Mouse (Mus musculus) mesoderm, embryonic 11.5 days (tissue): ENCODE measurements around the gene Galnt3.
A peak's percentile ranks its signal among the peaks of the same experiment; 100 is the strongest.

Experiments
- DNase-seq: peaks from one replicate; pipeline ENCODE4 v3.0.0-alpha.2; 2012; ENCODE audit warnings: low read depth, low spot score

The Galnt3 gene

DNA sequence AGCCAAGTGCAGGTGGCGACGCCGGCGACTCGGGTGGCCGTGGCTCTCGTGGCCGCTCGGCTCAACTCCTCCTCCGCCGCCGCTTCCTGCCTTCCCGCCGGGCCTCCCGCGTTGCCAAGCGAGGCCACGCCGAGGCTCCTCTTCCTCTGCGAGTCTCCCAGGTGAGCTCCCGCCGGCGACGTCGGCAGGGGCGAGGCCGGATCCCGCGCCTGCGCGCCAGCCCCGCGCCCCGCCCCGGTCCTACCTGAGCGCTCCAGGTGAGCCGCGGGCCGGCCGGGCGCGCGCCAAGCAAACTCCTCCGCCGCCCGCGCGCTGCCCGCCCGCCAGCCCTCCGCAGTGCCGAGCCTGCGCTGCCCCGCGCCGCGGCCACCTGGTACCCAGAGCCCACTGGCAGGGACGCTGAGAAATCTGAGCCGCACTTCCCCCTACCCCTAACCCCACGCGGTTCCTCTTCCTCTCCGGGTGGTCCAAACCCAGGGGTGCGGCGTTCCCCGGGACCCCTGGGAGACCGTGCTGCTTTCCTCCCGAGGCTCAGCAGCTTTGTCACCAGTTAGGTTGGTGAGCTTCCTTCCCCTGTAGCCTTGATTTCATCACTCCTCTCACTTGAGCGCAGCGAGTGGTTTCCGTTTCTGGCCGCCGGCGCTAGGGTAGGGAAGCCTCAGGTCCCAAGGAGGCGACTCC lies at the start of gene Galnt3:
Gene Galnt3 (minus strand): TSS at position 404 of the 681 bp plus-strand sequence.
- peak; percentile 29 for DNase-seq

DNA sequence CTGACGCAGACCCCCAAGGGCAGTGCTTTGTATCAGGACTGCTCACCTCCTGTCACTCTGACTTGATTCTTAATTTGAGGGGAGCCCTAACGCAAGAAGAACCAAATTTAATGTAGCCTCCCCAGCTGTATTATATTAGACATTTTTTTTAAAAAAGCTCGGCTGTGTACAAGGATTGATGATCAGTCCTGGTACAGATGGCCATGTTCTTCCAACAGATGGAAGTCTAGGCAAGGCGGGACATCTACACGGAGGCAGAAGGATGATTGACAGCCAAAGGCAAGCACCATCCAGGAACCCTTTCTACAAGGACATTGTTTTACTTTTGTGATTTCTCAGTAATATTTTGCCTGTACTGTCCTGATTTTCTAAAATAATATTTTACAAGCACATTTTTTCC lies 48.3 kb upstream of the Galnt3 start:
- DNase-seq: no peak

DNA sequence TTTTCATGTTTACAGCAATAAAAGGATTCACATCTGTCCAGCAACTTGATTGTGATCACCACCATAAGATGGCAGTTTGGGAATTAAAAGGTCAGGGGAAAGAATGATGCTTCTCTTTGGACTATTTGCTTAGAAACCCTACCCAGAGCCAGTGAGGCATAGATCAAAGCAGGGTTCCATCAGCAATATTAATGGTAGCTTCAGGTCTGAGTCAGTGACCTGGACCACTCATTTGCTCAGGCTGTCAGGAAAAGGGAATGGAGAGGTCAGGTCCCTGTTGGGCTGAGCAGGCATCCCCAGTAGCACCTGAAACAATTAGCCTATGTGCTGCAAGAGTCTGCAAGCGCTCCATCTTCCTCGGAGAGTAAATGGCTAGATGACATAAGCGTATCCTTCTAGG lies 46.8 kb upstream of the Galnt3 start:
- DNase-seq: peak; percentile 48

DNA sequence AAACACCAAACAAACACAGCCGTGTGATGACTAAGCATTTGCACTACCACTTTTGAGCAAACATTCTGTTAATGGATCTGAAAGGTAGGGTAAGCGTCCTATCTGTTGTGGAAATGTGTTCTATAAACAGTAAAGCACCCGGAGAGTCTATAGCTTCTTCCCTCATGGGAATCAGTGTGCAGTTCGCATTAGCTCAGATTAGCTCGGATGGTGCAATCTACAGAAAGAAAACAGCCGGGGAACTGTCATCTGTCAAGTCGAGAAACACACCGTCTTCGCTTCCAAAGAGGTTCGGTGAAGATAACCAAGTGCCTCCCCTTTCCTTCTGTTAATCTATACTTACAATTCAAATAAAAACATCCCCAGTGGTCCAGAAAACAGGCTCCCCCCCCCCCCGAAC lies 45.9 kb upstream of the Galnt3 start:
- DNase-seq: no peak

DNA sequence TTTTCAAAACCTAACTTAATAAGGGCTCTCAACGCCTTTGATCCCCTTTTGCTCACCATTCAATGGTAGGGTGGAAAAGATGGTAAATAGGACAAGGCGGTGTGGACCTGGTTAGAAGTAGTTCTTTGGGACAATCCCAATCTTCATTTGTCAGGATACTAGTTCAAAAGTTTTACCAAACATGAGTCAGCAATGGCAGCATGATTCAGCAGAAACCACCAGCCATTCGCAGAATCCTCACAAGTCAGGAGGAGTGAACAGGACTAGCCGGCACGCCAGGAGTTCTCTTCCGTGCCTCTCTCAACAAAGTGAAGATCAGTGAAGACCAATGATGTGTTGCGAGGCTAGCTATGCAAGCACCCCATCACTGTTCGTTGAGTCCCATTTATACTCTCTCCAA lies 40.2 kb upstream of the Galnt3 start:
- no peak for DNase-seq

DNA sequence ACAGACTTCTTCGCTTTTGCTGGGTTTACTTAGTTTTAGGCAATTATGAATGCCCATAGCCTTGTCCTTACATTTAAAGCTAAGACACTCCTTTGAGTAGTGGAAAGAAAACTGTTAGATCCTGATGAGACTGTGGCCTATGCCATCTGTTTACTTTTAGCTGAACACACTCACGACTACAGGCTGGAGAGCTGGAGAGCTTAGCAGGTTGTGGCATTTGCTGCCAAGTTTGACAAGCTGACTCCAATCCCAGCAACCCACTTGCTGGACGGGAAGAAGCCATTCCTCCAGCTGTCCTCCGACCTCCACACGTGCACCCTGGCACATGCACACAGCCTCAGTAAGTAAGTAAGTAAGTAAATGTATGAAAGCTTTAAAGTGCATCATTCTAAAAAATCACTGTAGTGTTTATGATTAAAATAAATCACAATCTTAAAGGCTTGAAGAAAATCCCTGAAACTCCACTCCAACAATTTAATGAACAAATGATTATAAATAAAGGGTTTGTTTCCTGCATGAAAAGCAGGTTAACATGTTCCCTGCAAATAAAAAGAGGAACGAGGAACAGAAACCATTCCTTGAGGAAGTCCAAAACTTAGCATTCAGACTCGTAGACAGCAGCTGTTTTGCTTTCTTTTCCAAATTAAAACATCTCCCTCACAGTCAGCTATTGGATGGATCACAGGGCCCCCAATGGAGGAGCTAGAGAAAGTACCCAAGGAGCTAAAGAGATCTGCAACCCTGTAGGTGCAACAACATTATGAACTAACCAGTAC lies 33.5 kb upstream of the Galnt3 start:
- DNase-seq: no peak

DNA sequence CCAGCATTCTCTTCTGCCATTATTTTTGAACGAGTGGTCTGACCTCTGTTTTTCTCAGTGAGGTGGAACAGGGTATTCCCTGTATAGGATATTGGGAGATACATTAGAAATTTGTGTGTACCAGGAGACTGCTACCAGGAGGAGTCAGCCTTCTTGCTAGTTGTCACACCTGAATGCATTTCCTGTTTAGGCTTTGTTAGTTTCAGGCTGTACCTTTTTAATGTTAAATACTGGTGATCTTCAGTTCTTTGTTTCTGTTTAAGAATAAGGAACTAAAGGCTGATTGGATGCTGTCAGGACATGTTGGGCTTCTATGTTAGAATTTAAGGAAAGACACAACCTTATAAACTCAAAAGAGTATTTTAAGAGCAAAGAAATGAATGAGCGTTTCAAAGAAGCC lies 26.6 kb upstream of the Galnt3 start:
- DNase-seq: no peak

DNA sequence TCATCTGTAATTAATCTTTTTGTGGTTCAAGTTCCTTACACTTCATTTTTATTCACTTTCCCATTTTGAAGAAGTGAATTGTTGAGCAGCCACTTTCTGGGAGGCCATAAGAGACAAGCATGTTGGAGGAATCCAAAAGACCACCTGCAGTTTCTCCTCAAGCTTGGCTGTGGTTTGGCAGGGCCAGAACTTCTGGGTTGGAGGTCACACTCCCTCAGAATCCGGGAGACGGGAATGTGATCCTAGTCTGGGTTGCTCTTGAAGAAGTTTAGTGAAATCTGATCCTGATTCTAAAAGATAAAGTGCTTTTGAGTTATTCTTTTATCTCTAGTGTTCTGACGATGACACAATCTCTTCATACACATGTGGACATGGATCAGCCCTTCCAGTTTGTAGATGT lies 25.7 kb upstream of the Galnt3 start:
- DNase-seq: no peak

DNA sequence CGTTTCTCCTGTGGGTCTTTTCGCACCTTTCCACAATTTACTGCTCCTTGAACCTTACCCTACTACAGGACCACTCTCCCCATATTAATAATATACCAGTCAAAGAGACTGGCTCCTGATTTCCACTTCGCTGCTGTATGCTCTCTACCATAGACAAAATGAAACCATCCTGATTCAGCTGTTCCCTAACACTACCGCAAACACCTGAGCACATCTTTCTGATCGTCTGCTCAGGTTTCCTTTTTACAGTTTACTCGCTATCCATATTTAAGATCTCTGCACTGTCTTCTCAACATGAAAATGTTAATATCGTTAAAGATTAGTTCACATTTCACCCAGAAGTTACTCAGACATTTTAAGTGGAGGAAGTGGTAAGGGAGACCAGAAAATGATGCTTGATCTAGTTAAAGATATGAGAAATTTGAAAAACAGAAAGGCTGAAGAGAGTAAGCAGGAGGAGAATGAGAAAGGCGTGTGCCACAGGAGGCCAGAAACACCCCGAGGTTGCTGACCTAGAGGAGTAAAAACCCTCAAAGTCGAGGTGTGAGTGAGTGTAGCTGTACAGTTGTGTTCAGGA lies 23.9 kb upstream of the Galnt3 start:
- DNase-seq: no peak

DNA sequence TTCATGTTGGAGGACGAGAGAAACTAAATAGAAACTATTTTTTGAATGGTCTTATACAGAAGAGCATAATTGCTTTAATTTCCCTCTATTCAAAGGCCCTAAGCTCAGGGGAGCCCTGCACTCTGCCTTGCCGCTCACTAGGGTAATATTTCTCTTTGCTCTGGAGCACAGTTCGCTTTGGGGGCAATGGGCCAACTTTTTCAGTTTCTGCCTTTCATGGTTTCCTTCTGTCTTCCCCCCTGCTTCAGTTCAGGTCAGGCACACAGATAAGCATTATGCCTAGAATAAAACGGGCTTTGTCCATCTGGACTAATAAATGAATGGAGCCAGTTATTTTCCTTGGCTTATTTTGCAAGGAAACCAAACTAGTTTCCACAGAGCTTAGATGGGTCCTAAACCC lies 21.7 kb upstream of the Galnt3 start:
- no peak for DNase-seq

DNA sequence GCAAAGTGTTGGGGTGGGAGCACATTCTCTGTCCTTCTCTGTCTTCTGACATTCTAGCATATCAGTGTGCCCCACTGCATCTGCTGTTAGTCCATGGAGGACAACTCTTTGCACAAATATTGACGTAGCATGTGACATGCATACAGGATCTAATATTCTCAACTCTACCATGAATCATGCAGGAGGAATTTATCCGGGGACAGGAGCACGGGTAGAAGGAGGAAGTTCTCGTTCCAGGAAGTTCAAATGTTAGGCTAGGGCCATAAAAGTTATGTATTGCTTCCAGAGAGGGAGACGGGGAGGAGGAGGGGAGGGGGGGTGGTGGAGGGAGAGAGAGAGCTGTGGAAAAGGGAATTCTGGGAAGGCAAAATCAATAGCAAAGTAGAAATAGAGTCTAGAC lies 20.0 kb upstream of the Galnt3 start:
- peak; percentile 61 for DNase-seq

DNA sequence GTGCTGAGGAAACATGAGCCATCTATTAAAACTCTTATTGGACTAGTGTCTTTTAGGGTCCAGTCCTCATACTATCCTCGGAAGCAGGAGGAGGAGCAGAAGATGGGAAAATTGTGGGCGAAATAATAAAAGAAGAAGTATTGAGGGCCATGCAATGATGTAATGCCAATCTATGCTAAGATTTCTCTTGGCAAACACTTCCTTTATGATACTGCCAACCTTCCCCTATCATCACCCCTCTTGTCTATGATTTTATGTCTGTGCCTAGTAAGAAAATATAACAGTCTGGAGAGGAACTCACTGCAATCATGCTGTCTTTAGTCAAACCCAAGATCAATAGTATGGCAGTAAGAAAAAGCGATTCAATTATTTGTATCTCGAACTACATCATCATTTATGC lies 18.5 kb upstream of the Galnt3 start:
- no peak for DNase-seq

DNA sequence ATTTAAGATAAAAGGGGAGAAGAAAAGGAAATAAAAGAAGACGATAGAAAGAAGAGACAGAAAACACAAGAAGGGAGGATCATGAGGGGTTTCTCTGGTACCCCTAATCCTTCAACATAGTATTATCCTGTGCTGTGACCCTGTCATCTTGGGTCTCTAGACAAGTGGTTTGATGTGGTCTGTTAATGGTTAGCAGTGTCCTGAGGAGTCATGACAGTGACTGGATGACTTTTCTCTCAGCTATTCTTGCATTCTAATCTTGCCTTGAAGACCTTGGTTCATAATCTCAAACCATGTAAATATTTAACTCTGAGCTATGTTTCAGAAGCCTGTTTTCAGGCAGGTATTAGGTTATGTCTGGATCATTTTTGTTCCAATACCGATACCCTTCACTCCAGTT lies 17.9 kb upstream of the Galnt3 start:
- DNase-seq: no peak

DNA sequence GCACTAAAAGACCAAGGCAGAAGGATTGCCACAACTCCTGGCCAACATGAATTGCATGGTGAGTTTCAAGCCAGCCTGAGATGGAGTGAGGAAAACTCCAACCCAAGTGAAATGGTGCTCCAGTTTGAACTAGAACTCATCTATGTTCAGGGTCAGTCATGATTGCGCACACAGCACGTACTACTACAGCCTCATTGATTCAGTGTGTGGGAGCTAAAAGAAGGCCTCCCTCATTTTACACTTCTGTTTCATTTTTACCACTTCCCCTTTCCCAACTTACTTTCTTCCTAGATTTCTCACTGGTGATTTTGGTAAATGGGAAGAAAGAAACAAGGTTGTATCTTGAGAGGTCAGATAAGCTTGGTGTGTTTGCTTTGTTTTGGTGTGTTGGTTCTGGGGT lies 17.5 kb upstream of the Galnt3 start:
- no peak for DNase-seq

DNA sequence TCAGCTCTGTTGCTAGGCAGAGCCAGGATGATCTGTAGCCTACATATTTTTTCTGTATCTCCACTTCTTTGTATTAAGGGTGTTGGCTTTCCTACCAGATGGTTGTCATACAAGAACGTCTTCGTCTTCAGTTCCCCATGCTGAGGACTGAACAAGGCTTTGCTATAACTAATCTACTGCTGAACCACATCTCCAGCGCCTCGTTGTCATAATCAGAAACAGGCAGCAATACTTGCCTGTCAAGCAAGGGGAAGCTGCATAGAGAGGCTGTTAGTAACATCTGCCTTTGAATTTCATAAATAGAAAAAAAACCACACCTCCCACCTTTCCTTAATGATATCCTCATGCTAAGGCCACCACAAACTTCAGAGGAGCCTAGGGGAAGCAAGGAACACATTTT lies 15.5 kb upstream of the Galnt3 start:
- DNase-seq: peak; percentile 42

DNA sequence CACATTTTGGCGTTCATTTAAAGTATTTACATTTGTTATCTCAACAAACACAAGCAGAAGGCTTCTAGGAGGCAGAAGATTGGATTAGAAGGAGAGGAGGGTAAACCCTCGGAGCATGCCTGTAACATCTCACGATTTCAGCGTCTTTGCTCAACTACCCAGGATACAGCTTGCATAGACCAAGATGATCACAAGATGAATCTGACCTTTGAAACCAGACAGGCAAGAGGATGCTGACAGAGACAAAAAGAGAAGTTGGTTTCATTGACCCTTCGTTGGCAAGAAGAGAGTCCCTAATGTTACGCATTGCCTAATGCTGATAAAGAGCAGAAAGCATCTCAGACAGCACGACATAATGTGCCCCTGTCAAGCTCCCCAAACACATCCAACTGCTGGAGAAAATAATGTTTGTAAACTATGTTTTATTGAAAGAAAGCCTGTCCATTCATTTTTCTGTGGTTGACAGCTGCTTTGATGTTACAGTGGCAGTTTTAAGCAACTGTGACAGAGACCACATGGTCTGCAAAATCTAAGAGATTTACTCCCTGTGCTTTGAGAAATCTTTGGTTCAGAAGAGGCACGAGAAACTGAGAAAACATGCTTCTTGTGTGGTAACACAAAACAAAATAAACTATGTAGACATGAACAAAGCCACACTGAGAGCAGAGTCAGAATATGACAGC lies 7.2 kb upstream of the Galnt3 start:
- DNase-seq: no peak

DNA sequence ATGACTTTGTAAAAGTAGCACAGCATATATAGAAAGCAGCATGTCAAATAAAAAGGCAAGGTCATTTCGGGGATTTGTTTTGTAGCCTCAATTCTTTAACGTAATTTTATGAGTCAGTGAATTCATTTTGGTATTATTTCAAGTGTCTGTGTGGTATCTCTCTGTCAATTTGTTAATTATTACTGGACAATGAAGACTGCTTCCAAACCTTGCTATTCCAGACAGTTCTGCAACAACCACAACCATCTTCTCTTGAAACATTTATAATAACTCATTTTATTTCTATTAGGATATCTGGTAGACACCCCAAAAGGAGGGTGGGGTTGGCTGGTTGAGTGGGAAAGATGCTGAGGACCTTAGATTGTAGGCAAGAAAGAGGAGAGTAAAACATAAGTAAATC lies 4.1 kb upstream of the Galnt3 start:
- no peak for DNase-seq

DNA sequence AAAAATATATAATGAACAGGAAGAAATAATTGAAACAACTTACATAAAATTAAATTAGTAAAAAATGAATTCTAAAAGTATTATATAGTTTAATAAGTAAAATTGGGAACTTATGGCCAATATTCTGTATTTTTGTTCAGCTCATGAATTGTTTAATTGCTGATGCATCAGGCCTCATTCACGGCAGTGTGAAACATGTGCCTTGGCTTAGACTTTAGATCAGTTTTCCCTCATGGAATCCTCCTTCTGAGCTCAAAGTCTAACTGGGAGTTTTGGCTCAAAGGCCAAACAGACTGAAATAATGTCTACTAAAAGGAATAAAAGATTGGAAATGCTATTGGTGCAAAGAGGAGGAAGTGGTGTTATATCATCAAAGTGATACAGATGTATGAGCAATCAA lies 2.7 kb upstream of the Galnt3 start:
- no peak for DNase-seq

DNA sequence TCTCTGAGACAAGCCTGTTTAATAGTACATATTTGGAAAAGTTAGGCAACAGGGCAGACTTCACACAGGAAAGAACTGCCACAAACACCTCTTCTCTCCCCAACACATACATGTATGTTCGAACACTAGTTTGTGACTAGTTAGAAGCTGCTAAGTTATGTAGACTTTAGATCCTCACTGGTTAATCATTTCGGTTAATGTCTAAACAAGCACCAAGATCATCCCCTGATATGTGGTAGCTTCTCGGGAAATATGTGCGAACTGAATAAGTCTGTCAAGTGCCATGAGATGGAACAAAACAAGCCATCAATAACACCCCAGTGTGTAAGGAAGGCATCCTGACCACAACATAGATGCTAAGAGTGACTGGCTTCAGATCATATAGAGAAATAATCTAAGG lies 2.1 kb upstream of the Galnt3 start:
- DNase-seq: no peak

DNA sequence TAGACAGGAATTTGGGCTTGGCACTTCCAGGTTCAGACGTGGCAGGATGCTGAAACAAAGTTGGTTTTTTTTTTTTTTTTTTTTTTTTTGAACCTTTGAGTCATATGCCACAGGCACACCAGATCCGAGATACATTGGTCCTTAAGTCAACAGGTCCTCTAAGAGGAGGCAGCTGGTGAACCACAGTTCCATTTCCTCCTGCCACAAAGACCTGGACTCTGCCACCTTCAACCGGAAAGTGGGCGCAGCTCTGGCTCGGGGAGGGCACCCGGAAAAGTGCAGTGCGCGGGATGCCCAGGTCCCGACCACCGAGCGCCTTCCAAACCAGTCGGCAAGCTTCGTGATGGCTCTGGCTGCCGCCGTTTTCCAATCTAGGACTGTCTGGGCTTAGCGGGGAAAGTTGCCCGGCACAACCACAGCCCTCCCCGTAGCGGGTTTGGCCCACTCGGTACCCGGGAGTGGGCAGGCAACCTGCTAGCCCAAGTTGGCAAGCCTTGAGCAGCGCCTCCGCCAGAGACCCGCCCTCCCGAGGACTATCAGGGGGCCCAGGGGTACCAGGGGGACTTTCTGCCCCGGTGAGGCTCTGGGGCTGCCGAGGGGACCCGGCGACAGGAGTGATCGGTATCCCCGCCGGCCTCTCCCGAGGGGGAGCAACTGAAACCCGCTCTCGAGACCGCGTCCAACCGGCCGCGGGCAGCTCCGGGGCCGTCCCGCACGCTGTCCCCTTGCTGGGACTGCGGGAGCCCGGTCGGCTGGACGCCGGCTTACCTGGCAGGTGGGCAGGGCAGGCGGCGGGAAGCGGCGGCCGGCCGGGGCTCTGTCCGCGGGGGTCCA lies 821 bp downstream of the Galnt3 start:
- DNase-seq: peak; percentile 28

DNA sequence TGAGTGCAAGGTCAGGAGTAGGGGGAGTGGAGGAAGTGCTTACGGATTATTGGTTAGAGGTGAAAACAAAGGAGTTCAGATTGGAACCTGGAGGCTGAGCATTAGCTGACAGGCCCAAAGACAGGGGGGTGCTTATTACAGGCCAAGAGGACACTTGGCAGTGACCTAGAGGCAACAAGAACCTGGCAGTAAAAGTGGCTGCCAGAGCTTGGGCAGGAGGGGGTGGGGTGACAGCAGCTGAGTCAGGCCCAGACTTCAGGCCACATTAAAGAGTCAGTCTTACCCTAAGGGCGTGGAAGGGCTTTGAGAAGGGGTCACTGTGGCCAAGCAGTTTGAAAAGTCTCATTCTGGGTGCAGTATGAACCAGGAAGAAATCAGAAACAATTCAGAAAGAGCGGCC lies 7.1 kb downstream of the Galnt3 start:
- DNase-seq: no peak
